Mouse (Mus musculus) 416B (cell line): ENCODE measurements at regions not wholly inside any gene's neighbourhood (a gene's known extent, or its start where the extent isn't known, plus 50 kb on each side); places are given as distances from the start of the nearest gene placed in this dataset.

Experiments used
- DNase-seq: peaks from one replicate; pipeline ENCODE4 v3.0.0; 2011; ENCODE audit warnings: low read depth

DNA sequence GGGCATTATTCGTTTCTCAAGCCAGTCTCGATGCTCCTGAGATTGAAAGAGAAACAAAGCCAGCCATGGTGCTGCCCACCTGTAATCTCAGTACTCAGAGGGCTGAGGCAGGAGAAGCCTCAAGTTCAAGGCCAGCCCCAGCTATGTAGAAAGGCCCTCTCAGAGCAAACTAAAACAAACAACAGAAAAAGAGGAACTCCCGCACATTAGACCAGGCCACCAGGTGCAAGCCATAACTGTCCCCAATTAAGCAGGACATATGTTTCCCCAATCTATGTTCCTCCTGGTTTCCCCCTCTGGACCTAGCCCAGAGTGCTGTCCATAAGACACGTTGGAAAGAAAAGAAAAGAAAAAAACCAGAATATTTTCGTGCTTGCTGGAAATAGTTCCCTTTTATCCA, 142.5 kb downstream of the Cdc5l start:
- DNase-seq = peak; percentile 4

DNA sequence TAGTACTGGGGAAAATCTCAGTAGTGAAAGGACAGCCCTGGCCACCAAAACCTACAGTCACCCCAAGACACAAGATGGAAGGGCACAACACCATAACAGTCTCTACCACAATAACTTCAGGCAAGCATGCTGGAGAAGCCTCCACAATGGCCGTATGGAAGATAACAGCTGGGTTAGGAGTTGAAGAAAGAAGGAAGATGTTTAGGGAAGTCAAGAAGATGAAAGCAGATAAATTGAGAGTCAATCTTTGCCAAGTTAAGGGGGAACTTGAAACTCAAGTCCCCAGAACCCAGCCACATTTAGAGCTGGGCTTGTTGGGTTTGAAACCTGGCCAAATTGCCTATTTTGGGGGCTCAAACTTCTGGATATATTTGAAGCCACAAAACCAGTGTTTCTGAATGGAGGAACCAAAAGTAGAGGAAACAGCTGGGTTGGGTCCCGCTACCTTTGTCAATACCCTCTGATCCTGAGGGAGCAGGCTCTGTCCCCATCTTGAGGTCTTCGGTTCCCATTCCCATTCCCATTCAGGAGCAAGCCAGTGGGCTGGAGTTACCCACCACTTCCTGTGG, 147.8 kb downstream of the Cdc5l start:
- DNase-seq = no peak

DNA sequence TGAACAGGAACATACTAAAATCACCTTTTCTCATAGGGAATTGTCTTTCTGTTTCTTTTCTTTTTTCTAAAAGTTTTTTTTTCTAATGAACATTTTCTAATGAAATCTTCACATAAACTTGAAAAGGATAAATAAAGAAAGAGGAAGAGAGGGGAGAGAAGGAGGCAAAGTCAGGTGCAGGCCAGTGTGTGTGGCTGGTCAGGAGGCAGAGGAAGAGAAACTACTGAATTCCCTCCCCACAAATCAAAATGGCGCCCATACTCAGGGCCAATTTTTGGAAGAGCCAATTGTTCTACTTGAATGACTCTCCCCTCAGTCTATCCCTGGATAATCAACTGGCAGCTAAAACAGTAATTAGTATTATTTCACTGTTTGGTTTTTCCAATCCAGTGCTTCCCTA, 152.0 kb downstream of the Cdc5l start:
- DNase-seq = no peak

DNA sequence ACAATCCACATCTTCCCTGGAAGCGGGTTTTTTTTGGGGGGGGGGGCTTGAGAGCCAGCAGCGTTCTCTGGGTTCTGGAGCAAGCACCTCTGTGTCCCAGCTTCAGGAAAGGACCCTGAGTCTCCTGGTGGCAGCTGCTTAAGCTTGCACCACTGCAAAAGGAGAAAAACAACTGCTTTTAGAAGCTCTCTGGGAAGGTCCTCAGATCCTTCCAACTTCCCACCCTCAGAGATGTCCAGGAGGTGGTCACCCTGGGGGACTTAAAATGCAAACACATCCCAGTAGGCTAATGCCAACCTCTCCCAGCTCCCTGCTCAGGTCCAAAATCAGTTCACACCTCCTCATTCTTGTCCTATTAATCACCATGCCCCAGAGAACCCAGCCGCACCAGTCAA, 153.7 kb downstream of the Cdc5l start:
- DNase-seq = no peak

DNA sequence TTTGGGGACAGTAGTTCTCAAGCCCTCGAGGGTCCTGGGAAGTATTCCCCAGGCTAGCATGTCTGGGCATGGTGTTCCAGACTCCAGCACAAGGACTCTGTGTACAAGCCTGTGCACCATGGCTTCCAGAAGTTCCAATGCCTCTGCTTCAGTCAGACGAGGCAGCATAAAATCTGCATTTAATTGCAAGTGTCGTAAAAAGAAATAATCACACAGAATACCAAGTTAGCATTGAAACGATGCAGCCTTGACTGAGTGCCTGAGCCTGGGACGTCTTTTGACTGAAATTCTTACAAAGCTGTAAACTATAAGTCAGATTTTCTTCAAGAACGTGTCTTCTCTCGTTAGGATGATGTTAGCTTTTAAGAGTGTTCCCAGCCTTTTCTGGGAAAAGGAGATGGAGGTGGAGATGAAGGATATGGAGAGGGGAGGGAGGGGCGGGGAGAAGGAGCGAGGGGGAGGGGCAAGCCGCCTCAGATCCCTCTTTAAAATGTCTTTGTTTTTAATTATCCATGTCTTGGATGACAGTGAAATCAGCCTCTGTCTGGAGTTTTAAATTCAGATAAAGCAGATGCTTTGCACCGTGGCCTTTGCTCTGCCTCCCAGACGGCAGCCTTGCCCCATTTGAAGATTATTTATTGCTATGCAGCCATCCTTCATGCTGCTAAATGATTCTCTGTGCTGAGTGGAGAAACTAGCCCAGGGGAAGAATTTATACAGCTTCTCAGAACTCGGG, 154.3 kb downstream of the Cdc5l start:
- no peak for DNase-seq

DNA sequence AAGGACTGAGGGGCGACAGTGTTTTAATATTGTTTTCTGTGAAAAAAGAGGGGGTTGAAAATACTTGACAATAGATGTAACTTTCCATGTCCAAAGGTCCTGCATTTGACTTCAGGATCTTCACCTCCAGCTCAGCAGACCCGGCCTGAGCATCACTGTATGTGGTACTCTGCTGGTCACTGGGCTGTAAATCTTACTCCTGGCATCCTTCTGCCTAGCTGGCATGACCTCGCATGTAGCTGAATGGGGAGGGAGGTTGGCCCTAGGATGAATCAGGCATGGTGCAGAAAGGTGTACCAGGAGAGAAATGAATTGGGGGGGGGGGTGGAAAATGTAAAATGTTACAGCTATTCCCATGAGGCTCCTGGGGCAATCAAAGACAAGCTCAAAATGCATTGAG, 156.0 kb downstream of the Cdc5l start:
- no peak for DNase-seq

DNA sequence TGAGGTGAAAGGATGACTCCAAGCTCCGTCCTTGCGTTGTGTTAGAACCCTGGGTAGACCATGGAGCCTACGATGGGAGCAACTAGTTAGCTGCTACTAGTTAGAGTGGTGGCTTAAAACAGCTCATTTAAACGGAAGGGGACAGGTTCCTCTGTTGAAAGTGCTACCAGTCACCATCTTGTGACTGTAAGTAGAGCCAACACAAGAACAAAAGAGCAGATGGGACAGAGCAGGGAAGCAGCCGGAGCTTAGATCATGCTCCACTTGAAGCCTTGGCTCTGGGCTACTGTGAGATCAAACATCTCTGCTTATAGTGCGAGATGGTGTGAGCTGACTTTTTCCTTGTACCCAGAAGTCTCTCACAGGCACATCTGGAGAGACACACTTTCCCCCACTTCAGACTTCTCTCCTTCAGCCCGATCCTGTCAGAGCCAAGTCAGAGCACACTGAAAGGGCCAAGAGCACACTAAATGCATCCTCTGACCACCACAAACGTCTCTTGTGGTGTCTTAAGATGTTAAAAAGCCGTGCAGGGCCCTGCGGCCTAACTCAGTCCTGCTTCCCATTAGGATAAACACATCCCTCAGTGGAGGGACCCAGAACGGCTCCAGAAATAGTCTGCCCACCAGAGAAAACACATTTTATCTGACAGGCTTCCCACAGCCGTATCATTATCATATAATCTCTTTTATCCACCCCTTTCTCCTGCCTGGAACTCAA, 156.7 kb downstream of the Cdc5l start:
- no peak for DNase-seq

DNA sequence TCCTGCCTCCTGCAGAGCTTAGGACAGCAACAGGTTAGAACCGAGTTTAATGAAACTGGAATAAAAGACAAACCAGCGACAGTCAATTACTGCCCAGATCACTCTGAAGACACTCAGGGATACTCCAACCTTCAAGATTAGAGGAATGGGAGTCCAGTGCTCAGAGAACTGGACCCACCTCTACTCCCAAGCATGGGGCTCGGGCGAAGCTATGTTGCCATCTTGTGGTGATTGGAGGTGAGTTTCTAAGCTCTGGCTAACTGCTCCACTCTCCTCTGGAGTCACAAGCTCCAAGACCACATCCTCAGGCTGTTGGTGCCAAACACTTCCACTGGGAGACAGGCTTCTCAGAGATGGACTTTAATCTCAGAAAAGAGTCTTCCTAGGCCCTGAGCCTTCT, 158.6 kb downstream of the Cdc5l start:
- peak; percentile 17 for DNase-seq

DNA sequence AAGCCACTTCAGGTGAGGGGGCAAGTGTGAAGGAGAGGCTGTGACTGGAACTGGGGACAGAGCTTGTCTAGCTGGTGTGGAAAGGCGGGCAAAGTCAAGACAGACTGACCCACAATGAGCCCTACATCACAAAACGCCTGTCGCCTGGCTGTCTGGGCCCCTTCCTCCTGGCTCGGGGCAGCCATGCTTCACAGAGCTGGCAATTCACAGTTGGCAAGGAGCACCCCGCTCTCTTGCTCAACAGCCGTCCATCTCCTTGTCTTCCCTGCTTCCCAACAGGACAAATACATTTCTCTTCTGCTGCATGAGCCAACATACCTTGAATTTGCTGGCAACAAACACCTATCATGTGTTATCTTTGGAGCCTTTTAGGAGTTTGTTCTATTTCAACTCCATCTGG, 166.8 kb downstream of the Cdc5l start:
- DNase-seq = no peak

DNA sequence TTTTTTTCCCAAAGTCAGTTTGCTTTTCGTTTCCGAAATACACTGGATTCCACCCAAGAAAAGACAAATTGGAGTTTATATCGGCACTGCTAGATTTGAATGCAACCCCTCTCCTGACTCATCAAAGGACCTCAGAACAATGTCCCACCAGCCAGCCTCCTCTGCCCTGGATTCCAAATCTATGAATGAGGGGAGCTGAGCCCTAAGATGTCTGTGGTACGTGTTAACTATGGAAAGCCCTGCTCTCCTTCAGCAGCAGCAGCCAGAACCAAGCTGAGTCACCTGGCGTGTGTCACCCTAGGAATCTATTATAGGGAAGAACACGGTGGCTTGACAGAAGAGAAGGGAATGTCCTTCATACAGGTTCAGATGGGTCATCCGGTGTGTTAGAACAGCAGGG, 167.9 kb downstream of the Cdc5l start:
- DNase-seq = no peak

DNA sequence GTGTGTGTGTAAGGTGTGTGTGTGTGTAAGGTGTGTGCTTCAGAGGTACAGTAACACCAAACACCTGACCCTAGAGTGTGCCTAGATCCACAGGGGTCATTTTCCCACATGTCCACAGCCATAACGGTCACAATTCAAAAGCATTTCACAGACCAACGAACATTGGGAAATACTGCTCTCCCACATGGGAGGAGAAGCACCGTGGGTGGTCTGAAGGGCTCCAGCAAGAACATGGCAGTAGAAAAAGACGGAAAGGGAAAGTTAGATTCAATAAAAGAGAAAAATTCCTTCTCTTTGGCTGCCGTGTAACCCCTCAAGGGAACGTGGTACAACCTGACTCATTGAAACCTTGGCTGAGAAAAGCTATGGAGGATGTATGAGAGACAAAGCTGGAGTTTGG, 169.1 kb downstream of the Cdc5l start:
- DNase-seq = no peak

DNA sequence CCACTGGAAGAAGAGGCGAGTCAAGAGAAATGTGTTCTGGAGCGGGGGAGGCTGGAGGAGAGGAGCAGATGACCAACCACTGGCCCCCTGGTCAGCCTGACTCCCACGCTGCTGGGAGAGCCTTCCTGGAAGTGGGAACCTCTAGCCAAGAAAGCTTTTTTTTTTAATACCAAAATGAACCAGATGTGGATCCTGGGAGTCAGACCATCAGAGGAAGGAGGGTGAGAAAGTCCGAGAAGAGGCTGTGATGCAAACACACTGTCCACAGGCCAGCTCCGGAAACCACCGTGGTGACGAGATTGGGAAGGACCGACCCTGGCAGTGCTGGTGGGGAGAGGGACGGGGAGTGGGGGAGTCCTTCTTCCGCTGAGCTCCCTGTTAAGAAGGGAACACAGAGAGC, 173.1 kb downstream of the Cdc5l start:
- DNase-seq = no peak

DNA sequence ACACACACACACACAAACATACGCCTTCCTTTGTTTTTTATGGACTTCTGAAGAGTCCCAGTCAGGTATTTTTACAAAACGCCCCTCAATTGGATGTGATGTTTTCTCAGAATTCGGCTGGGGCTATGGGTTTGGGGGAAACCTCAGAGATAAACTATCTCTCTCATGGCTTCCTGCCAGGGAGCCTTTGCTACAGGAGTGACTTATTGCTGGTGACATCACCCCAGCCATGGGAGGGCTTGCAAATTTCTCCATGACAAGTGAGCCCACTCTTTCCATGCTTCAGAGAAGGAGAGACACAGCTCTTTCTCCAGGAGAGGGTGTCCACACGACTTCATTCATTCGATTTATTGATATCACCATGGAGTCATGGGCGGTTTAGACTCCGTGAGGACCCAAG, 175.5 kb downstream of the Cdc5l start:
- DNase-seq = peak; percentile 24

DNA sequence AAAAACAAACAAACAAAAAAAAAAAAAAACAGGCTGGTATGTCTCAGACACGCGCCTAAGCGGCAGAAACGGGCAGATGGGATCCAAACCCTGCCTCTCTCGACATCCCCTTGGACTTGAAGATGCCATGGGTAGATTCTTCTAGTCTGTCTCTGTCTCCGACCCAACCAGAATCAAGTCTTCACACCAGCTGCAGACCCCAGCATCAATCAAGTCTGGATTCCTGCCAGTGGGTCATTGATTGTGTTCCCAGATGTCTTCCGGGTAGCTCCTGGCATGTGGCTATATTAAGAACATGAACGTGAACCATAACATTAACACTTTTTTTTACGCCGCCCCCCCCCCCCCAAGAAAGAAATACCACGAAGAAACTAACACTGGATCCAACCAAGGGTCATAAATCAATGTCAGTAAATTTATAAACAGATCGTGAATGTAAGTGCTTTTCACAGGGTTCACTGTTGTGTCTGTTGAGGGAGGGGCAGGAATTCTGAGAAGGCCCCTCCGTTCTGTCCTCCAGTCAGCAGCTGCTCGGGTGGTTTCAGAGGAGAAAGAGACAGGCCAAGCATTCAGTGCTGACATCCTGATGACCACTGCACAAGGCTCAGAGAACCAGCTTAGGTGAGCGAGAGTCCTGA, 180.8 kb downstream of the Cdc5l start:
- no peak for DNase-seq

DNA sequence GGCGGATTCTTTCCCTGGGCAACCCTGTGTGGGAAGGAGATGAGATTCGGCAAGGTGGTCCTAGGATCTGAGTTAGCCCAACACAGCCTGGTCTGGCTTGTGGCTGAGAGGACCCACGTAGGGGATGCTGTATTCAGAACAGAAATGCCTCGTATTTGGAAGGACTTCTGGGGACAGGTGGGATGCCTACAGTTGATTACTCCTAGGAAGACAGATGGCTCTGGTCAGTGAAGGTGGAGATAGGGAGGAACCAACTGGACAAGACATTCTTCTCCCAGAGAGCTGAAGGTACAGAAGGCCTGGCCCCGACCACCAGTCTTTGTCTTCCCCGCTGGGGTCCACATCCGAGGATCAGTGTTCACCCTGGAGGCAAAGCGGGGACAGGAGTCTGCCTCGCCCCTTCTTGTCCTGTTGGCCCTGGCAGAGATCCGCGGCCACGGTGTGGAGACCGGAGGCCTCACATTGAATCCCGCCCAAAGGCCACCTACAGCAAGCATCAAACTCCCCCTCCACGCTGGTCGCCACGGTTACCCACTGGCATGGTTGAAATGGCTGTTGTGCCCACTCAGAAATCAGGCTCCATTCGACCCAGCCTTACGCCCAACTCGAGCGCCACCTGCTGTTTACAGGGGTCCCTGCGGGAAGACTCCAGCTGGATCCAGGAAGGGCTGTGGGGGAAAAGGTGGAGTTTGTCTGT, 182.4 kb downstream of the Cdc5l start:
- peak; percentile 55 for DNase-seq

DNA sequence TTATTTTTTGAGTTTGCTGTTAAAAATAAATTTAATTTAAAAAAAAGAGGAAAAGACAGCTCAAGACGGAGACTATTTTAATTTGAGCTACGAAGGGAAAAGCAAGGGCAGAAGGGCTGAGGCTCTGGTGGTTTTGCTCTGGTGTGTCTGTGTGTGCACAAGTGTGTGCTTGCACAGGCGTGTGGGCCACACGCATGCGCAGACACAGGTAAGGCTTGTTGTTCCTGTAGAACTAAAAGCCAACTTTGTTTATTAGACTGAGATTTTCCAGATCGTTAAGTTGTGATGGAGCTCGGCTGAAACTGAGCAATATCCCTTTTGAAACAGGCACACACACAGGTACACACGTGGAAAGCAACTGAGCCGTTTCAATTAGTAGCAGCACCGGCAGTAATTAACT, 183.1 kb downstream of the Cdc5l start:
- DNase-seq = no peak

DNA sequence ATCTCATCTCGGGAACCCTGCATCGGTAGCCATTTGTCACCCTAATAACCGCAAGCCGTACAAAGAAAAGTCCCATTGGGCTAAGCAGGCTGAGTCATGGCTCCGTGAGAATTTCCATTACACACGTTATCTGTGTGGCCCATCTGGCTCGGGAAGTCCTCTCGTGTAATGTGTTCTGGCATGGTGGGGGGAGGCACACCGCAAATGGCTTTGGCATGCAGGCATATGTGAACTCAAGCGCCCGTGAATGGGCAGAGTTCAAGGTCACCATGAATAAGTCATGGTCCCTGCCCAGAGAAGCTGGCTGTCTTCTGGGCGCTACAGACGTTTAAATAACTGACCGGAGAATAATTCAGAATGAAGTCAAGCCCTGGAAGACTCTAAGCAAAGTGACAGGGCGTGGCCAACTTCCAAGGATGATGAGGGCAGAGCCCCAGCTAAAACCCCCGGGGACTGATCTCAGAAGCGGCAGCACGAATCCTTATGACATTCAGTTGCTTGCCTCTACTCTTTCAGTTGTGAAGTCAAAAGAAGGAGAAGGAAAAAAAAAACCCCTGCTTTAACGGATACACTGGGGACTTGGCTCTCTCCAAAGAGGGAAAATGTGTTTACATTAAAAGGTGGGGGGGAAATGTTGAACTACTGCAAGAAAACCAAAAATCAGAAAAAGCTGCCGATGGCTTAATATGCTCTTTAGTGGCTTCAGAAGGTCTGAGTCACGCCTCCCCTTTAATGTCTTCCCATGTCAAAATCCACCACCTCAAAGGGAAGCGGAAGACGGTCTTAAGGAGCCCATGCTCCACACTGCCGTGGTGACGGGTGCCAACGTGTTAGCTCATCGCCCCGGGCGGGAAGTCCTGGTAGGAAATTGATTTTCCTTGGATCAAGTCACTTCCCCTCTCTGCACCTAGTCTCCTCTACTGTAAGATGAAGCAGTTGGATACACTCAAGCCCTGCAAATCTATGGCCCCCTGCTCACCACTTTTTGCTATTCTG, 186.1 kb downstream of the Cdc5l start:
- peak; percentile 31 for DNase-seq

DNA sequence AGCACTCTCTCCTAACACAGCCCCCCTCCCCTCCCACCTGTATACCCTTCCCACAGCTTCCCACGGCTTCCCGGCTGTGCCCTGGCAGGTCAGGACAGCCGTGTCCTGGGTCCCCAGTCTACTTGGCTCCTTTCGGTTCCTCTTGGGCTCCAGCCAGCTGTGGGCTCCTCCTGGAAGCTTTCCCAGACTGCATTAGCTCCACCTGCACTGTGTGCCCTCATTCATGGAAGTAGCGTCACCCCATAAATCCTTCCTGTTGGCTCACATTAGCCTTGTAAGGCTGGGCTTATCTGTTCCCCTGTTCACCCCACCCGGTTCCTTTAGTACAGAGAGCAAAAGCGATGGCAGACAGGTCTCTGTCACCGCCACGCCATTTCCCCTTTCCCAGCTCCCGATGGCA, 188.7 kb downstream of the Cdc5l start:
- DNase-seq = no peak

DNA sequence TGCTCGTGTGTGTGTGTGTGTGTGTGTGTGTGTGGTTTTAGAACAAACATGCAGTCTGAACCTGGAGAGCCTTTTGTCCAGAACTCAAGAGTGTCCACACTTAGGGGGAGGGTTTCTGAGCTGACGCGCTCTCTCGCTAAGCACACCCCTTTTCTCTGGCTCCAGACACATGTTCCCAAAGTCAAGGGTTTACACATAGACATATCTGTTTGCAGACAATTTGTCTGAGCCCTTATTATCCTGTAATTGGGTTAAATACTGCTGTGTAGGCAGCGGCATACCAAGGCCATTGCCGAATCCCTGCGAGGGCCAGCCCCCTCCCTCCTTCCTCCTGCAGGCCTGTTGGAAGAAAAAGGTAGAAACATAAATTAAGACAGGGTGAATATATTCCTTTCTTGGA, 190.4 kb downstream of the Cdc5l start:
- no peak for DNase-seq

DNA sequence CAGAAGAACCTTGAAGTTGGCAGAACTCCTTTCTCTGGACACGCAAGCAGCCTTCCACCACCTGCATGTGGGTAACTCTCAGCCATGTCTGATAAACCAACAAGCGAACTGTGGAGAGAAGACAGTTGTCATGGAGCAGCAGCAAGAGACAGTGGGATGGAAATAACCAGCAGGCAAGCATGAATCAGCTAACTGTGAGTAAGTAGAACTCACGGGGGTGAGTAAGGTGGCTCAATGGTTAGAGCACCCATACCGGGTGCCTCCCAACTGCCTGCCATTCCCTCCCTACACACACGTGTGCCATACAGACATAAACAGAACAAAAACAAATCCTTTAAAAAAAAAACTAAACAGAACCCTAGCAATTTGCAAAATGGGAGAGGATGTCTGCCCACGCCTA, 191.5 kb downstream of the Cdc5l start:
- no peak for DNase-seq

DNA sequence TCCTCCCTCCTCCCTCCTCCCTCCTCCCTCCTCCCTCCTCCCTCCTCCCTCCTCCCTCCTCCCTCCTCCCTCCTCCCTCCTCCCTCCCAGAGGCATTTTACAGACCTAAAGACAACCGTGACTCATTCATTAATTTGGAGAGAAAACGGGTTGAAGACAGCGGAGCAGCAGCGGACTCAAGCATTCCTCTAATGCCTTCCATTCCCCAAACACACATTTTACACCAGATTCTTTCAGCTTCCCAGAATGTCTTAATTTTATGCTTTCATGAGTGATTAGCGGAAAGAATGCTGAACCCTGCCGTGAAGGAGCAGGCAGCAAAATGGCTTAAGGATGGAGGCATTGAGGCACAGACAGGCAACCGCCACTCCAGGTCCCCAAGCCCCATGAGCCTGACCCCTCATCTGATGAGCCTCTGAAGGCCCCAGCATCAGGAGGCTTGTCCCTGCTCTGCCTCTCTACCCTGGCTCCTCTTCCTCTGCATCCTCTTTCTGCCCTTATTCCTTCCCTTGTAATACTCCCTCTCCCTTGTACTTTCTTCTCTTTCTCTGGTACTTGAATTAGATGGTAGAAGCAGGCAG, 192.5 kb downstream of the Cdc5l start:
- DNase-seq = no peak
